Mouse (Mus musculus) intestine, postnatal 0 days (tissue): ENCODE data around the gene Ccdc115. TPM values are rescaled to one million over a fixed set of nuclear protein-coding genes. Genes with fewer than 3 reads are reported as not detected.
"Not testable (repeated sequence)": the region's sequence is repeated elsewhere in the genome, so short reads cannot be mapped to it uniquely, and the experiment has no call there.

Experiments
- ATAC-seq: fragments of 200-750 bp; cut with Nextera tagmentation; 2 replicates; pipeline ENCODE4 v1.8.0; 2017; ENCODE audit warnings: mild to moderate bottlenecking, moderate TSS enrichment, moderate library complexity
- H3K27ac ChIP-seq: fragments of 300-500 bp; sonication (generic); 2 replicates; pipeline ENCODE4 v1.5.1; 2014; ENCODE audit warnings: mild to moderate bottlenecking, low read depth, low read length, moderate library complexity
- H3K27me3 ChIP-seq: fragments of 300-500 bp; sonication (generic); replicated peaks from 2 replicates; pipeline ENCODE4 v1.6.1; 2014; ENCODE audit warnings: low read length, mixed read lengths; ENCODE audit not compliant: control insufficient read depth, insufficient read depth
- H3K36me3 ChIP-seq: fragments of 300-500 bp; sonication (generic); 2 replicates; pipeline ENCODE4 v1.6.1; 2014; ENCODE audit warnings: mild to moderate bottlenecking, moderate library complexity; ENCODE audit not compliant: control insufficient read depth, insufficient read depth
- H3K4me1 ChIP-seq: fragments of 300-500 bp; sonication (generic); replicated peaks from 2 replicates; pipeline ENCODE4 v1.6.1; 2014; ENCODE audit warnings: antibody characterized with exemption, low read length, mixed read lengths; ENCODE audit not compliant: control insufficient read depth, insufficient read depth
- H3K4me2 ChIP-seq: fragments of 300-500 bp; sonication (generic); replicated peaks from 2 replicates; pipeline ENCODE4 v1.6.1; 2014; ENCODE audit warnings: low read depth, mild to moderate bottlenecking, moderate library complexity
- H3K4me3 ChIP-seq: fragments of 300-500 bp; sonication (generic); 2 replicates; pipeline ENCODE4 v1.5.1; 2014; ENCODE audit warnings: low read depth, low read length
- H3K9ac ChIP-seq: fragments of 300-500 bp; sonication (generic); 2 replicates; pipeline ENCODE4 v1.6.1; 2014; ENCODE audit warnings: mild to moderate bottlenecking, low read depth, low read length
- H3K9me3 ChIP-seq: fragments of 300-500 bp; sonication (generic); 2 replicates; pipeline ENCODE4 v1.6.1; 2016; ENCODE audit warnings: mixed run types; ENCODE audit not compliant: control insufficient read depth
- CTCF ChIP-seq: sonication (generic); IDR thresholded peaks from 2 replicates; pipeline ENCODE4 v1.5.1; 2016; ENCODE audit warnings: low read depth, mild to moderate bottlenecking, control low read depth, antibody characterized with exemption, moderate library complexity
- WGBS: fragments of 180-500 bp; shearing (Covaris S2); extraction: QIAGEN DNeasy Blood & Tissue Kit; methylation state at CpG from one replicate; pipeline ENCODE4 v1.1.7; 2014; 5-methylcytosine and 5-hydroxymethylcytosine counted together
- polyA plus RNA-seq: library from polyadenylated mRNA; unstranded; fragments of >200 nt; fragmentation: Nextera tagmentation; extraction: Ambion mirVana; gene quantifications from 2 replicates; pipeline ENCODE4 v1.2.1, GENCODE M21; 2015

Ccdc115 gene
- polyA plus RNA-seq, 1 experiment from 2014 or later, result 35.3 TPM

- whole genome bisulfite sequencing, result 93% methylated on average over 6 of the region's 6 CpGs
- Histone ChIP-seq H3K4me2 (no peak overlapping the region), H3K4me1 (no peaks in the 10 kb centered on the region; the same call in 1 of the 2 replicates), H3K27me3 (no peaks in the 10 kb centered on the region), H3K9ac (no peak overlapping the region), H3K9me3 (no peaks in the 10 kb centered on the region), H3K36me3 (peaks cover 42% of the 10 kb centered on the region), H3K4me3 (no peak overlapping the region), H3K27ac (no peak overlapping the region)
- no peak for ATAC-seq
- TF ChIP-seq CTCF, result peak; percentile 29; the same call in 1 of the 2 replicates
These were observed 3.7 kb upstream of the Ccdc115 start for GRCm38 (mm10) chr1:34443124-34443523.

GRCm38 (mm10) chr1:34439961-34440630, 624 bp upstream of the Ccdc115 start:
- H3K36me3 ChIP-seq, result peaks cover 31% of the 10 kb centered on the region
- H3K9me3 ChIP-seq, result no peaks in the 10 kb centered on the region
- ATAC-seq, result peak; percentile 42
- TF ChIP-seq CTCF, result peak; percentile 69
- peak overlapping the region; percentile 68 for H3K4me3 ChIP-seq
- H3K9ac ChIP-seq, result peak overlapping the region; percentile 41
- peak overlapping the region; percentile 63; the same call in 1 of the 2 replicates for H3K27ac ChIP-seq
- no peaks in the 10 kb centered on the region for H3K27me3 ChIP-seq
- no peaks in the 10 kb centered on the region; the same call in 1 of the 2 replicates for H3K4me1 ChIP-seq
- WGBS, result 6% methylated on average over 31 of the region's 31 CpGs
- peak overlapping the region; percentile 80 for H3K4me2 ChIP-seq

GRCm38 (mm10) chr1:34438381-34439051, 956 bp downstream of the Ccdc115 start:
- ATAC-seq, result no peak
- no peak overlapping the region for H3K27ac ChIP-seq
- no peaks in the 10 kb centered on the region; the same call in 1 of the 2 replicates for H3K4me1 ChIP-seq
- H3K9ac ChIP-seq, result 0 out of 2 replicates have a peak overlapping the region, but pooled peaks have one; percentile 46
- H3K36me3 ChIP-seq, result peaks cover 16% of the 10 kb centered on the region
- H3K27me3 ChIP-seq, result no peaks in the 10 kb centered on the region
- TF ChIP-seq CTCF, result no peak
- H3K4me3 ChIP-seq, result peak overlapping the region; percentile 68
- 35% methylated on average over 17 of the region's 20 CpGs for WGBS
- H3K9me3 ChIP-seq, result no peaks in the 10 kb centered on the region
- H3K4me2 ChIP-seq, result peak overlapping the region; percentile 80

GRCm38 (mm10) chr1:34437366-34437765, 2.1 kb downstream of the Ccdc115 start:
- not testable (repeated sequence) for H3K9me3 ChIP-seq, H3K27ac ChIP-seq, H3K4me3 ChIP-seq, H3K9ac ChIP-seq, H3K4me2 ChIP-seq, H3K27me3 ChIP-seq, H3K36me3 ChIP-seq, ATAC-seq, H3K4me1 ChIP-seq
- WGBS, result 95% methylated on average over 8 of the region's 8 CpGs

- Histone ChIP-seq H3K36me3 (0 out of 2 replicates have a peak, but pooled peaks cover 5% of the 10 kb centered on the region), H3K9ac (no peak overlapping the region), H3K4me3 (no peak overlapping the region), H3K27ac (no peak overlapping the region), H3K9me3 (0 out of 2 replicates have a peak, but pooled peaks cover 6% of the 10 kb centered on the region), H3K27me3 (no peaks in the 10 kb centered on the region), H3K4me1 (no peaks in the 10 kb centered on the region; the same call in 1 of the 2 replicates), H3K4me2 (no peak overlapping the region)
- ATAC-seq, result no peak
- TF ChIP-seq CTCF, result no peak
- WGBS, result 83% methylated on average over 3 of the region's 3 CpGs
These were observed 3.1 kb downstream of the Ccdc115 start for GRCm38 (mm10) chr1:34436374-34436773.

- 0 out of 2 replicates have a peak overlapping the region, but pooled peaks have one; percentile 35 for H3K27ac ChIP-seq
- H3K4me3 ChIP-seq, result peak overlapping the region; percentile 66
- 0 out of 2 replicates have a peak, but pooled peaks cover 5% of the 10 kb centered on the region for H3K36me3 ChIP-seq
- H3K4me1 ChIP-seq, result no peaks in the 10 kb centered on the region; the same call in 1 of the 2 replicates
- H3K4me2 ChIP-seq, result peak overlapping the region; percentile 80
- 0 out of 2 replicates have a peak, but pooled peaks cover 12% of the 10 kb centered on the region for H3K9me3 ChIP-seq
- no peak for ATAC-seq
- TF ChIP-seq CTCF, result no peak
- WGBS, result 28% methylated on average over 8 of the region's 8 CpGs
- no peaks in the 10 kb centered on the region for H3K27me3 ChIP-seq
- peak overlapping the region; percentile 45; the same call in 1 of the 2 replicates for H3K9ac ChIP-seq
These were observed 3.9 kb downstream of the Ccdc115 start for GRCm38 (mm10) chr1:34435371-34436120.
